Mouse (Mus musculus) megakaryocyte, embryonic 14.5 days (primary cell): Measurements from ENCODE around the gene Ctrc.

Experiments used
- FLI1 ChIP-seq: IDR thresholded peaks from 2 replicates; pipeline ENCODE4 v1.6.1; 2012; ENCODE audit warnings: low read length, inconsistent platforms, mixed read lengths
- GATA1 ChIP-seq: IDR thresholded peaks from 3 replicates; pipeline ENCODE4 v1.6.1; 2012; ENCODE audit warnings: mixed read lengths, low read length, inconsistent platforms, borderline replicate concordance

DNA sequence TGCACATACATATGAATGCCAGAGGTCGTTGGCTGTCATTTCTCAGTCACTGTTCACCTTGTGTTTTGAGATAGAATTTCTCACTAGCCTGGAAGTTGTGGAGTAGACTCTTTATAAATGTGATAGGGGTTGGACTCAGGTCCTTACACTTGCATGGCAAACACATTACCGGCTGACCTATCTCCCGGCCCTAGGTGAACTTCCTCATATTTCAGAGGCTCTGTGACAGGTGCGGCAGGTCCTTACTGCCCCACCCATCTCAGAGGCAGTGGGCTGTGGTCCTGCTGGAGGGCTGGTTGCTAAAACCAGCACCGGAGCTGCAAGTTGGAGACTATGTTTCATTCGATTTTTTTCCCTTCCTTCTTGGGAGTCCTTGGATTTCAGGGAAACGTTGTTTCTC is 32.5 kb upstream of the Ctrc start:
- no peak for TF ChIP-seq GATA1
- no peak for TF ChIP-seq FLI1
